Mouse (Mus musculus) forebrain, embryonic 11.5 days (tissue): ENCODE measurements at regions not wholly inside any gene's neighbourhood (a gene's known extent, or its start where the extent isn't known, plus 50 kb on each side); places are given as distances from the start of the nearest gene placed in this dataset.
"Not testable (repeated sequence)": the region's sequence is repeated elsewhere in the genome, so short reads cannot be mapped to it uniquely, and the experiment has no call there.

ENCODE experiments used
- ATAC-seq: fragments of 200-750 bp; cut with Nextera tagmentation; replicated peaks from 2 replicates; pipeline ENCODE4 v1.8.0; 2017; ENCODE audit warnings: moderate TSS enrichment; ENCODE audit not compliant: low FRiP score
- DNase-seq: peaks from one replicate; pipeline ENCODE4 v3.0.0-alpha.2; 2017; ENCODE audit warnings: low spot score
- H3K27ac ChIP-seq: fragments of 300-500 bp; sonication (generic); 2 replicates; pipeline ENCODE4 v1.5.1; 2014; ENCODE audit warnings: low read depth, low read length
- H3K27me3 ChIP-seq: fragments of 300-500 bp; sonication (generic); 2 replicates; pipeline ENCODE4 v1.6.1; 2014; ENCODE audit warnings: mild to moderate bottlenecking, low read length, mixed read lengths; ENCODE audit not compliant: control insufficient read depth, insufficient read depth
- H3K36me3 ChIP-seq: fragments of 300-500 bp; sonication (generic); 2 replicates; pipeline ENCODE4 v1.6.1; 2014; ENCODE audit warnings: mild to moderate bottlenecking, low read length, moderate library complexity, mixed read lengths; ENCODE audit not compliant: control insufficient read depth, insufficient read depth
- H3K4me1 ChIP-seq: fragments of 300-500 bp; sonication (generic); replicated peaks from 2 replicates; pipeline ENCODE4 v1.6.1; 2014; ENCODE audit warnings: low read length, mixed read lengths; ENCODE audit not compliant: control insufficient read depth, insufficient read depth
- H3K4me2 ChIP-seq: fragments of 300-500 bp; sonication (generic); 2 replicates; pipeline ENCODE4 v1.6.1; 2014; ENCODE audit warnings: low read depth, mild to moderate bottlenecking, low read length, moderate library complexity, mixed read lengths; ENCODE audit not compliant: severe bottlenecking
- H3K4me3 ChIP-seq: fragments of 300-500 bp; sonication (generic); 2 replicates; pipeline ENCODE4 v1.5.1; 2014; ENCODE audit warnings: low read depth, low read length
- H3K9ac ChIP-seq: fragments of 300-500 bp; sonication (generic); 2 replicates; pipeline ENCODE4 v1.6.1; 2014; ENCODE audit warnings: low read length
- H3K9me3 ChIP-seq: fragments of 300-500 bp; sonication (generic); 2 replicates; pipeline ENCODE4 v1.6.1; 2016; ENCODE audit warnings: low read length, mixed read lengths; ENCODE audit not compliant: control insufficient read depth
- WGBS: fragments of 180-500 bp; shearing (Covaris S2); extraction: QIAGEN DNeasy Blood & Tissue Kit; methylation state at CpG from one replicate; pipeline ENCODE4 v1.1.7; 2014; 5-methylcytosine and 5-hydroxymethylcytosine counted together

DNA sequence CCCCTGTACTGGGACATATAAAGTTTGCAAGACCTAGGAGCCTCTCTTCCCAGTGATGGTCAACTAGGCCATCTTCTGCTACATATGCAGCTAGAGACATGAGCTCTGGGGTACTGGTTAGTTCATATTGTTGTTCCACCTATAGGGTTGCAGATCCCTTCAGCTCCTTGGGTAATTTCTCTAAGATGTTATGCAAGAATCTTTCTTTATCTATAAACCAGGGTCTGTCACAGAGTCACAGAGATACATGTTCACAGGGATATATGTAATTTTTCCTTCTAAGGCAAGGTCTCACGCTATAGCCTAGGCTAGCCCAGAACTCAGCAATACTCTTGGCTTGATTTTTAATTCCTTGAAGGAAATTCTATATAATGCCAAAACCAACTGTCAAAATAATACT lies 56.9 kb downstream of the Zfp36l1 start:
- WGBS: 93% methylated on average over 1 of the region's 1 CpGs
- DNase-seq, H3K27me3 ChIP-seq: not testable (repeated sequence)

GRCm38 (mm10) chr12:80055394-80055793 lies 57.4 kb downstream of the Zfp36l1 start:
- no peaks in the 10 kb centered on the region for H3K27me3 ChIP-seq
- no peaks in the 10 kb centered on the region for H3K9me3 ChIP-seq
- no peak overlapping the region for H3K4me2 ChIP-seq
- no peak overlapping the region for H3K4me3 ChIP-seq
- no peak overlapping the region for H3K27ac ChIP-seq
- DNase-seq (no peak), ATAC-seq (no peak)
- H3K4me1 ChIP-seq: peaks cover 4% of the 10 kb centered on the region
- 48% methylated on average over 2 of the region's 2 CpGs for WGBS
- no peaks in the 10 kb centered on the region for H3K36me3 ChIP-seq
- no peak overlapping the region for H3K9ac ChIP-seq

More for the DNA sequence above, 56.9 kb downstream of the Zfp36l1 start:
- not testable (repeated sequence) for H3K9me3 ChIP-seq, H3K36me3 ChIP-seq, H3K27ac ChIP-seq, H3K4me2 ChIP-seq, H3K4me1 ChIP-seq, H3K9ac ChIP-seq, ATAC-seq, H3K4me3 ChIP-seq

- no peaks in the 10 kb centered on the region for H3K9me3 ChIP-seq
- ATAC-seq: no peak
- WGBS: 88% methylated on average over 3 of the region's 3 CpGs
Observed at GRCm38 (mm10) chr12:80054655-80055037, 58.2 kb downstream of the Zfp36l1 start.

DNA sequence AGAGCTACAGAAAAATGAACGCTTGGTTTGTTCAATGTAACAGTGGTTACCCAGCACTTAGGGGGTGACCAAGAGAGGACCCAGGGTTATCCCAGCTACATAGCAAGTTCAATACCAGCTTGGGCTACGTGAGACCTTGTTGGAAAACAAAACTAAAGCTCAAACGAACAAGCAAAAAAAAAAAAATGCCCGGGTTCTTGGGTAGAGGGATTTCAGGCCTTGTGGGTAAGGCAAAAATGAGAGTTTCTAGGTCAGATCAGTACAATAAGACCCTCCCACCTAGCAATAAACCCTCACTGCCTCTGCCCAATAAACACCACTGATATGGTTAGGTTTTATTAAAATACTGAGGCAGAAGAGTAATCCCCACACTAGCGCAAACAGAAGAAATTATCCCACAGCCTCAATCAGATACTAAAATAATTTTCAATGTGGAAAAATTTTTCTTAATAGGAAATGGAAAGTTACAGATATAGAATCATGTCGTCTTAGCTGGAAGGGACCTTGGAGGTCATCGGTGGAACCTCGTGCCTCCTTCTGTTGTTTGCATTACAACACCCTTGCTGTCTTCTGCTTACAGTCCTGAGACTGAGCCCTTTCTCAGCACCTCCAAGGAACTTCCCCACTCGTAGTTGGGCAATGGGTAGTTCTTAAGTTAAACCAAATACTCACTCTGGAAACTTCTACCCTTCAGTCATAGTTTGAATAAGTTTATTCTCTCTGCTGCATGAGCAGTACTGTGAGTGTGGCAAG lies 58.7 kb downstream of the Zfp36l1 start:
- Histone ChIP-seq H3K4me3 (no peak overlapping the region), H3K9me3 (no peaks in the 10 kb centered on the region), H3K4me2 (no peak overlapping the region), H3K9ac (no peak overlapping the region), H3K4me1 (no peaks in the 10 kb centered on the region), H3K27ac (no peak overlapping the region), H3K27me3 (no peaks in the 10 kb centered on the region), H3K36me3 (no peaks in the 10 kb centered on the region)
- ATAC-seq: no peak
- DNase-seq: no peak
- 81% methylated on average over 9 of the region's 9 CpGs for whole genome bisulfite sequencing

More at GRCm38 (mm10) chr12:80054655-80055037, 58.2 kb downstream of the Zfp36l1 start:
- Histone ChIP-seq H3K36me3 (no peaks in the 10 kb centered on the region), H3K27ac (no peak overlapping the region), H3K4me1 (no peaks in the 10 kb centered on the region), H3K4me3 (no peak overlapping the region), H3K4me2 (no peak overlapping the region), H3K27me3 (no peaks in the 10 kb centered on the region), H3K9ac (no peak overlapping the region)
- DNase-seq: no peak

GRCm38 (mm10) chr12:80048215-80048979 lies 64.4 kb downstream of the Zfp36l1 start:
- 81% methylated on average over 4 of the region's 4 CpGs for WGBS
- H3K9ac ChIP-seq: no peak overlapping the region
- no peak overlapping the region for H3K4me3 ChIP-seq
- H3K9me3 ChIP-seq: no peaks in the 10 kb centered on the region
- no peak overlapping the region for H3K27ac ChIP-seq
- 0 out of 2 replicates have a peak, but pooled peaks cover 2% of the 10 kb centered on the region for H3K4me1 ChIP-seq
- H3K27me3 ChIP-seq: no peaks in the 10 kb centered on the region
- H3K4me2 ChIP-seq: no peak overlapping the region
- H3K36me3 ChIP-seq: no peaks in the 10 kb centered on the region
- ATAC-seq (no peak), DNase-seq (no peak)

DNA sequence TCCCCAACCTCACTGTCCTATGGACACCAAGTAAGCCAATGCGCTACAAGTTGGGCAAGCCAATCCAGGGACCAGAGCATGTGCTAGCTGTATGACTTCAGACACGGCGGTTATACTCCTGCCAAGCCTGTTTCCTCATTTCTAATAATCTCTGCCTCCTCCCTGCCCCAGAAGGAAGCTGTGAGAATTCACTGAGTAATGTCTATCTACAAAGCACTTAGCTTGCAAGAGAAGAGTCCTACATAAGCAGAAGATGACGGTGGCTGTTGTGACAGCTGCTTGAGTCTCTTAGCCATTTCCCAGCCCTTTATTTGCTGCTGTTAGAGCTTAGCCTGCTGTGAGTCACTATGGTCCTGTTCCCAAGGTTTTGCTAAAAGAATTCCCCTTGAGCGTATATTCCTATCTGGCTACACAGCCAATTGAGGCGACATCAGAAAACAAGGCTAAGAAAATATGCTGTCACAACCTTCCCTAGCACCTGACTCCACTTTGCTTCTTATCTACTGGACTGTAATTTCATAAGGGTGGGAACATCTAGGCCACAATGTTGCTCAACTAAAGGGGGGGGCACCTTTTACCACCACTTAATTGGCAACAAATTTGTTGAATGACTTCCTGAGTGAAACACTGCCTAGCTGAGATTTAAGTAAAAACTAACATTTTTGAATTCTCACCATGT lies 66.0 kb downstream of the Zfp36l1 start:
- 73% methylated on average over 6 of the region's 6 CpGs for WGBS
- Histone ChIP-seq H3K9ac (no peak overlapping the region), H3K4me1 (0 out of 2 replicates have a peak, but pooled peaks cover 2% of the 10 kb centered on the region), H3K4me2 (no peak overlapping the region), H3K4me3 (no peak overlapping the region), H3K9me3 (no peaks in the 10 kb centered on the region), H3K27me3 (no peaks in the 10 kb centered on the region), H3K27ac (no peak overlapping the region; the same call in 1 of the 2 replicates), H3K36me3 (no peaks in the 10 kb centered on the region)
- DNase-seq (no peak), ATAC-seq (no peak)

GRCm38 (mm10) chr12:80041510-80042324 lies 71.1 kb downstream of the Zfp36l1 start:
- 86% methylated on average over 11 of the region's 11 CpGs for WGBS
- H3K9ac ChIP-seq: no peak overlapping the region
- H3K27ac ChIP-seq: no peak overlapping the region

DNA sequence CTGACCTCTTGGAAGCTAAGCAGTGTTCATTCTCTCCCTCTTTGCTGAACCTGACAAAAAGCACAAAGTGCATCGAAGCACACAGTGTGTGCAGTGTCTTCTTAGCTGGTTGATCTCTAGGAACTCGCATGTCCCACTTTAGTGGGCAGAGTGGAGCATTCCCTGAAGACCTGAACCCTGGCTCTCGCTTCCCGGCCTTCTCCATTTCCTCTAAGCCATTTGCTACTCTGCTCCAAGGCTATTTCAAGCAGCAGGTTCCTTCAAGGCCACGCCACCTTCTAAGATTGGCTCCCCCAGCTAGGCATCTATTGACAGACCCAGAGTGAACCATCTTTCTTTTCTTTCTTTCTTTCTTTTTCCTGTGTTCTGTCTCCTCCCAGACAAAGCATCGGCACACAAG lies 71.8 kb downstream of the Zfp36l1 start:
- no peaks in the 10 kb centered on the region for H3K4me1 ChIP-seq
- 88% methylated on average over 6 of the region's 6 CpGs for WGBS
- H3K27ac ChIP-seq: no peak overlapping the region
- H3K27me3 ChIP-seq: no peaks in the 10 kb centered on the region
- no peak overlapping the region for H3K4me3 ChIP-seq
- H3K9ac ChIP-seq: no peak overlapping the region
- no peaks in the 10 kb centered on the region for H3K9me3 ChIP-seq
- ATAC-seq (no peak), DNase-seq (no peak)
- H3K4me2 ChIP-seq: no peak overlapping the region
- H3K36me3 ChIP-seq: no peaks in the 10 kb centered on the region

More at GRCm38 (mm10) chr12:80041510-80042324, 71.1 kb downstream of the Zfp36l1 start:
- no peak overlapping the region for H3K4me3 ChIP-seq
- no peak for DNase-seq
- H3K36me3 ChIP-seq: no peaks in the 10 kb centered on the region
- no peaks in the 10 kb centered on the region for H3K9me3 ChIP-seq
- no peak overlapping the region for H3K4me2 ChIP-seq
- ATAC-seq: no peak
- H3K27me3 ChIP-seq: no peaks in the 10 kb centered on the region
- no peaks in the 10 kb centered on the region for H3K4me1 ChIP-seq
